Mouse (Mus musculus): Measurements from ENCODE around the gene Cox8b.
A peak's percentile ranks its signal among the peaks of the same experiment; 100 is the strongest.
"Not testable (repeated sequence)": the region's sequence is repeated elsewhere in the genome, so short reads cannot be mapped to it uniquely, and the experiment has no call there.

The Cox8b gene

DNA sequence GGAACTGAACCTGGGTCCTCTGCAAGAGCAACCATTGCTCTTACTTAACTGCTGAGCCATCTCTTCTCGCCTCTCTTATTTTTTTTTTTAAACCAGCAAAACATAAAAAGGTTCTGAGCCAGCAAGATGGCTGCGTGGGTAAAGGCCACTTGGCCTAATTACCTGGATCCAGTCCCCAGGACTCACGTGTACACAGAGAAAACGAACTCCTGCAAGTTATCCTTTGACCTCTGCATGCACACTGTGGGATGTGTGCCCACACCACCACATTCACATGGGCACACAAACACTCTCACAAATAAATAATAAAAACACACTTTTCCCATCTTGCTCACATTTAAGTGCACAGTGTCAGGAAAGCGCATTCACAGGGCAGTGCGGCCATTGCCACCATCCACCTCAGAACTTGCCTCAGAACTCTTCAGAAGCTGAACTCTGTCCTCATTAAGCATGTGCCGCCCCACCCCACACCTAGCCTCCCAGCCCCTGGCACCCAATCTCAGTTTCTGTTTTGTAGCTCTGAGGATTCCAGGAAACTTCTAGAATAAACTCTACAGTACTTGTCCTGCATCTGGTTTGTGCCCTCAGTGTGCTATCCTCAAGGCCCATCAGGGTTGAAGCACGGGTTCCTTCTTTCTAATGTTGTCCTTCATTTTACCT is 13.9 kb upstream of the Cox8b start:
- DNase-seq (ENCODE audit: low read depth, low spot score), result no peak

DNA sequence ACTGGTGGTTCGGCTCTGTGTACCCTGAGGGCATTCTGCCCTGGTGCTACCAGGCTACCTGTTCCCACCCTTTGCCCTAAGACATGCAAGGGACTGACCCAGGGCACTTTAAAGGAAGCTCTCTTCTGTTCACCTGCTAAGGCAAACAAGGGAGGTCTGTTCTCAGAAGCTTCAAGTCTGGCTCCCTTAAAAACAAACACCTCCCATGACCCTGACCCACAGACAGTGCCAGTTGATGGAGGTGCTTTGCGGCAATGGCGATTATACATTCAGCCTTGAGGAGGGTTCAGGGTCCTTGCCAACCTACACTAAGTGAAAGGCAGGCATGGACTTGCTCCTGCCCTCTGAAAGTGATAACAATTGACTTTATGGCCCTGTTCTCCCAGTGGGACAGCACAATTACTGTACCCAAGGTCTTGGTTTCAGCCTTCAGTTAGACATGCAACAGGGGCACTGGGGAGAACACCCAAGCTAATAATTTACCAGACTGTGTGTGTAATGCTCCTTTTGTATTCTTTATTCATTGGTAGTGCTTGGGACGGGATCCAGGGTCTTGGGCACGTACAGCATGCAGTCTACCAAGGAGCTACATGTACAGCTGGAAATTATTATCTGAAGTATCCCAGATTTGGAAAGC is 12.7 kb upstream of the Cox8b start:
- no peak for DNase-seq (ENCODE audit: low read depth, low spot score)

DNA sequence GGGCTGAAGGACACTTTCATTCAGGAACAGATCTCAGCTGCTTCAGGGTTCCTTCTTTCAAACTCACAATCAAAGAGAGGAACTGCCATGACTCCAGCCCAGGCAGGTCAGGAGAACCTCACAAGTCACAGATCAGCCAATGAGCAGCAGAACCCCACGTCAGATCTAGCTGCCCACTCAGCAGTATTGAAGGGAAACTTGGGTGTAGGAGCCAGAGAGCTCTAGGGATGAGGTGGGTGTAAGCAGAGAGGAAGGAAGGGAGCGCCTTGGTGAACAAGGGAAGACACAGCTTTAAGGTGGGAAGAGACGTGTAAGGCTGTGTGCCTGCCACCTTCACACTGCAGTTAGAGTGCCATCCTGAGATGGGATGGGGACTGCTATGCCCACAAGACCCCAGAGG is 12.0 kb upstream of the Cox8b start:
- DNase-seq (ENCODE audit: low read depth, low spot score), result no peak

DNA sequence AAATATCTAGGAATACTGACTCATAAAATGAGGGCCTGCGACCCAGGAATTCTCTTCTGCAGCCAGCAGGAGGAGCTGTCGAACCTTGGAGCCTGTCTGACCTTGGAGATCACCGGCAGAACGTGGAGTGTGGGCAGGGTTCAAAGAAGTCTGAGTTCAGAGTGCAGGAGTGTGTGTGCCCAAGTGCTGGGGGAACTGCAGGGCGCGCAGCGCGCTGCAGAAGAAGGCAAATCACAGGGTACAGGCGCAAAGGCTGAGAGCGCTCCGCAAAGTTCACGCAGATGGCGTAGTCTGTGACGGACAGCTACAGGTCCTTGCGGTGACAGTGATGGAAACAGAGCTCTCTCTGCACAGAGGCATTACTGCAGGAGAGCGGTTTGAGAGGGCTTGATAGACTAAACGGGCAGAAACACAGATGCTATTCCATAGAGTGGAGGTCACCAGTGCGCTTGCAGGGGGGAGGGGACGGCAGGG is 8.4 kb upstream of the Cox8b start:
- DNase-seq (ENCODE audit: low read depth, low spot score), result peak; percentile 60

DNA sequence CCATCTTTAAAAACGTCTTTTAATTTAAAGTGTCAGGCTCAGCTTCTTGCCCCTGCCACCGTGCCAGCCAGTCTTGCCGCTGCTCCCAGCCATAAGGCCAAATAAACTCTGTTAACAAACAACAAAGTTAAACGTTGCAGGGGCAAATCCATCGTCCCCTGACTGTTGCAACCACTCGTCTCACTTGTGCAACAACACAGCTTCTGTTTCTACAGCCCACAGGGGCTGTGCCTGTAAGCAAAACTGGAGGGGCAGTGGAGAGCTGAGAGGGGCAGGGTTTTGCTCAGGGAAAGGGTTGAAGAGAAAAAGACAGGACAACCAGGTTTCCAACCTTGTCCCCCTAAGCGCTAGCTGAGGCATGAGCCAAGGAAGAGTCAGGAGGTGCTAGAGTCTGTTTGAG is 7.9 kb upstream of the Cox8b start:
- DNase-seq (ENCODE audit: low read depth, low spot score), result no peak

DNA sequence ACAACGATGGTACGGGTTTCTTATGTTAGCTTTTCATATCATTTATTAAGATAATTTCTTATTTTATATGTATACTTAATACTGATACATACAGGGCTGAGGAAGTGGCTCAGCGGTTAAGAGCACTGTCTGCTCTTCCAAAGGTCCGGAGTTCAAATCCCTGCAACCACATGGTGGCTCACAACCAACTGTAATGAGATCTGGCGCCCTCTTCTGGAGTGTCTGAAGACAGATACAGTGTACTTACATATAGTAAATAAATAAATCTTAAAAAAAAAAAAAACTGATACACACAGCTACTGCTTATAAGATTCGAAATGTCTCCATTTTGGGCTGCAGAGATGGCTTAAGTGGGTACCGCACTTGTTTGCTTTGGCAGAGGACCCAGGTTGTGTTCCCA is 7.5 kb upstream of the Cox8b start:
- no peak for DNase-seq (ENCODE audit: low read depth, low spot score)

DNA sequence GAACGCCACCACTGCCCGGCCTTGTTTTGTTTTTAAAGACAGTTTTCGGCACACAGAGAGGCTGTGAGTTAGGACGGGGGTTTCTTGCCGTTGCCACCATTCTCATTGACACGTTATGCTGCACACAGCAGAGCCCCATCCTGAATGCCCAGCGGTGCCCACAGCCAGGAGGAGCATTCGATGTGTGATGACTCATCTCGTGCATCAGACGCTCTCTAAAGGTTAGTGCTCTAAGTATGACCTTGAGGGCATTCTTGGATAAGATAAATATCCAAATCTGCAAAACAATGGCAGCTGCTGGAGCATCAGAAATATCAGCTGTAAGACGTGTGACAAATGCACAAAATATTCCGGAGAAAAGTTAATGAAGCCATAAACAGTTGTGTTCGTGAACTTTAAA is 6.9 kb upstream of the Cox8b start:
- DNase-seq (ENCODE audit: low read depth, low spot score), result no peak

DNA sequence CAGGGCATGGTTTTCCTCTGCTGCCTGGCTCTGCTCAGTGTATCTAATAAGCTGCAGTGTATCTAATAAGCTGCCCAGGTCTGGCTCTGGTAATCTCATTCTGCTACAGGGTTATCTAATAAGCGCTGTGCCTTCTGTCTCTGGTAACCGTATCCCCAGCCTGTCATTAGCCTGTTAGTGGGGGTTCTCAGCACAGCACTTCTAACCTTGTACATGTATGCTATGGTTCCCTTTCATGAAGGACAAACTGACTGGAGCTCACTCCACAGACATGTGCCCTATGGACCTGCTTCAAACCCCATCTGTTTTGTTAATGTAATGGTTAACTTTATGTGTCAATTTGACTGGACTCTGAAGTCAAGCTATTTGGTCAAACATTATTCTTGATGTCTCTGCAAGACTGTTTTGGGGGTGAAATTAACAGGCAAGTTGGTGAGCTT is 5.4 kb upstream of the Cox8b start:
- no peak for DNase-seq (ENCODE audit: low read depth, low spot score)

DNA sequence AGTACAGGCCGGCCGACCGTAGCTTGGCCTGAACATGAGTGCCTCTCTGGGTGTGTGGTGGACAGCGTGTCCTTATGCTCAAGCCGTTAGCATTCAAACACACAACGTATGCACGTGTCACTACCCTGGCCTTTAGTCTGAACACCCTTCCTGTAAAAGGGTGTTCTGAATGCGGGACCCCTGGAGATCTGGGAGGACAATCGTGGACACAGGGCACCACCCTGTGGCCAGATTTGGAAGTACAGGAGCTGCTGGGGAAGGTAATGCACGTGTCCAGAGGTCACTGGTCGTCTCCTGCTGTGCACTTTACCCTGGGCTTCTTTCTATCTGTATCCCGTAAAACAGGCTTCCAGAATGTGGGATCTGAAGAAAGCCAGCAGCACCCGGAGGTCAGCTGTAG is 3.0 kb upstream of the Cox8b start:
- DNase-seq (ENCODE audit: low read depth, low spot score), result peak; percentile 66

DNA sequence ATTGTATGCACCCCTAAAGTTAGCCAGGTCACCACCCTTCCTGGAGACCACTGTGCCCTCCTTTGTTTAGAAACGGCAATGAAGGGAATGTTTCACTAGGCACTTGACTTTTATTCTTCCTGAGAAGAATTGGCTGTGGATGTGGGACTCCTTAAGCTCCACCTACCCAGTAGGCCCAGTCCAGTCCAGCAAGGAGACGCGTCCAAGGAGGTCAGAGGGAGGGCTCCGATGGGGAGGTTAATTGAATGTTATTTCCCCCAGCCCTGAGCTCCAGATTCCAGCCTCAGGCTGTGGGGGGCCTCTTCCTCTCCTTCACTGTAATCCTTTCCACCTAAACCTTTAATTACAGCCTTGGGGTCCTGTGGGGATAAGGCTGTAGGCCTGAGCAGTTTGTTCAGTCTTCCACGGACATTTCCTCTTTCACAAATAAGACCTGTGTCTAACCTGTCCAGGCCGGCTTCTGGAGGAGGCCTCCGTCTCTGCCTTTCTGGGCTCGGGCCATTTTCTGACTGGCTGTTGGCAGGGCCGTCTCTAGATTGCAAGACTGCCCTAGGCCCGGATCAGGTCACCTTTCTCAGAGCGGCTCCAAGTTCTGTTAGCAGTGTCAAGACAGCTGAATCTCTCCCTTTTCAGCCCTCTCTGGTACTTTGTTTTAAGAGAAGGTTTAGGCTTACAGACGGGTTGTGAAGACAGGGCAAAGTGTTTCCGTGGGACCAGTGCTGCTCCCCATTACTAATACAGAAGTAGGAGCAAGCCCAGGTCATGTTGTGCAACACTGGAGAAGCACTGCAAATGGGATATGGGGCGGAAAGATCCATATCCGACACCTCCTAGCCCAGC is 2.0 kb upstream of the Cox8b start:
- DNase-seq (ENCODE audit: low read depth, low spot score), result peak; percentile 70

DNA sequence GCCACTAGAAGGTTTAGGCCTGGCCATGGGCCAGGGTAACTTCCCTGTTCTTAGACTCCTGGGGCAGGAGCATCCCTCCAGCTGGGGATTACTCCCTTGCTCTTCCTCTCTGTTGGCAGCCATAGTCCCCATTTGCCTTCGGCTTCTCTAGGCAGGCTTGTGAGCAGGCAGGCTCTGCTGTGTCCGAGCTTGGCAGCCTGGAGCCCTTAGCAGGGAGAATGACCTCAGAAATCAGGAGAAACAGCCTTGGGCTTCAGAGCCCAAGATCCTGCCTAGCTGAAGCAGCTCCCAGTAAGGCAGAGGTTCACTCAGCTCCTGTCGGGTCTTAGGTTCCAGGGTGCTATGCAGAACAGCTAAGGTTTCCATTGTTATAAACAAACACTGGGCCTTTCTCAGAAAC is 1.1 kb downstream of the Cox8b start:
- no peak for DNase-seq (ENCODE audit: low read depth, low spot score)

DNA sequence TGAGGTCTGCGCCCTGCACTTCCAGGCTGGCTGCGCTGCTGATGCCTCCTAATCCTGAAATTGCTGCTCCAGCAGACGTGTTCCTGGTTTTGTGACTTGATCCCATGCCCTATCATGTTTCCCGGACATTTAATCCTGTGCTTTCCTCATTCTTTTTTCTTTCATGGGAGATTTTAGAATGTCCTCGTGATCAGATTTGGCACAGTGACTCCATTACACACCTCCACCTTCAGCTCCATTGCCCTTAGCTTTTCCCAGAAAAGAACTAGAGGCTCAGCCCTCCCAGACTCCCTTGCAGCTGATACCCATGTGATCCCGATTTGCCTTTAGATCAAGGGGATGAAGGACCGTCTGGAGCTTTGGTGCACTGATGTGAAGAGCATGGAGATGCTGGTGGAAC is 2.4 kb downstream of the Cox8b start:
- DNase-seq (ENCODE audit: low read depth, low spot score), result no peak

DNA sequence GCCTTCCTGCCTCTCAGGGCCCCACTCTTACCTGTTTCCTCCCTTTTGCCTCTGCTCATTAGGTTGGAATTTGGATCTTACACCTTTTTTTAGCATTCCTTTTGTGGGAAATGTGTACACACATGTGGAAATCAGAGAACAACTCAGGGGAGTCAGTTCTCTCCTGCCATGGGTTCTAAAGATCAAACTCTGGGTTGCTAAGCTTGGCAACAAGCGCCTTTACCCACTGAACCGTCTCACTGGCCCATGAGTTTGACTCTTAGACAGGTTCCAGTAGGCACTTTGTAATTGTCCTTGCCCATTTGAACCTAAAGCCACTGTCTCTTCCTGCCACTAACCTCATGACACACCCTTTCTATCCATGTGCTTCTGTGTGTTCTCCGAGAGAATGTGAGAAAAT is 5.6 kb downstream of the Cox8b start:
- DNase-seq (ENCODE audit: low read depth, low spot score), result no peak

DNA sequence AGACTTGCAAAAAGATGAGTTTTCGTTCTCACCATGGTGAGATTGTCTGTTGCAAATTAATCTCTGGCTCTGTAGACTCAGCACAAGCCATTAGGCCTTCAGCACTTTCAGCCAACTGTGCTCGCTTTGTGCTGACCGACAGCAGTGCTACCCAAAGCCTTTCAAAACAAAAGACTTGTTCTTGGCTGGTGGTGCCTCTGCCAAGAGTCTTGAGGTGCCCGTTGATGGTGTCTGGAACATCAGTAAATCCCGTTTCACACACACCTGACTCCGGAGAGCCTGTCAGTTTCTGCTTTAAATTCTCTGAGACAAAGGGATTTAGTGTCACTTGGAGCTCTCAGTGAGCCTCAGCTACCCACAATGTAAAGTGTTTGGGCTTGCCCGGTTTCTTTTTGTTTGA is 6.2 kb downstream of the Cox8b start:
- no peak for DNase-seq (ENCODE audit: low read depth, low spot score)

DNA sequence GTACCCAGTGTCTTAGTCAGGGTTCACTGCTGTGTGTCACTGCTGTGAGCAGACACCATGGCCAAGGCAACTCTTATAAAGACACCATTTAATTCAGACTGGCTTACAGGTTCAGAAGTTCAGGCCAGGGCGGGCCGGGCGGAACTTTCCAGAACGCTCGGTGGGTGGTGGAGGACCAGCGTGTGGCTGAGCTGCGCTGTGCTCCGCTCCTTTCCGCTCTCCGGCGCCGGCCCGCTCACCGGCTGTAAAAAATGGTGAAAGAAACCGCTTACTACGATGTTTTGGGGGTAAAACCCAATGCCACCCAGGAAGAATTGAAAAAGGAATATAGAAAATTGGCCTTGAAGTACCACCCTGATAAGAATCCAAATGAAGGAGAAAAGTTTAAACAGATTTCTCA is 9.6 kb downstream of the Cox8b start:
- DNase-seq (ENCODE audit: low read depth, low spot score), result not testable (repeated sequence)

DNA sequence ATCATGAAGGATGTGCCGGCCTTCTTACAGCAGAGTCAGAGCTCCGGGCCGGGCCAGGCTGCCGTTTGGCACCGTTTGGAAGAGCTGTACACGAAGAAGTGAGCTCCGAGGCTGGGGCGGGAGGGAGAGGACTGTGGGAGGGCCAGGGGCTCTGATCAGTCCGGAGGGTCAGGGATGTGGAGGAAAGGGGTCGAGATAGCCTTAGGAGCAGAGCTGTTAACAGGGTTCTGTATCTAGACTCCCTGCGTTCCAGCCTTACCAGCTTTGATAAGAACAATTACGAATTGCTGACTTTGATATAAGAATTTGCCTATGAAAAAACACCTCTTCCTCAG is 17.8 kb downstream of the Cox8b start:
- no peak for DNase-seq (ENCODE audit: low read depth, low spot score)

DNA sequence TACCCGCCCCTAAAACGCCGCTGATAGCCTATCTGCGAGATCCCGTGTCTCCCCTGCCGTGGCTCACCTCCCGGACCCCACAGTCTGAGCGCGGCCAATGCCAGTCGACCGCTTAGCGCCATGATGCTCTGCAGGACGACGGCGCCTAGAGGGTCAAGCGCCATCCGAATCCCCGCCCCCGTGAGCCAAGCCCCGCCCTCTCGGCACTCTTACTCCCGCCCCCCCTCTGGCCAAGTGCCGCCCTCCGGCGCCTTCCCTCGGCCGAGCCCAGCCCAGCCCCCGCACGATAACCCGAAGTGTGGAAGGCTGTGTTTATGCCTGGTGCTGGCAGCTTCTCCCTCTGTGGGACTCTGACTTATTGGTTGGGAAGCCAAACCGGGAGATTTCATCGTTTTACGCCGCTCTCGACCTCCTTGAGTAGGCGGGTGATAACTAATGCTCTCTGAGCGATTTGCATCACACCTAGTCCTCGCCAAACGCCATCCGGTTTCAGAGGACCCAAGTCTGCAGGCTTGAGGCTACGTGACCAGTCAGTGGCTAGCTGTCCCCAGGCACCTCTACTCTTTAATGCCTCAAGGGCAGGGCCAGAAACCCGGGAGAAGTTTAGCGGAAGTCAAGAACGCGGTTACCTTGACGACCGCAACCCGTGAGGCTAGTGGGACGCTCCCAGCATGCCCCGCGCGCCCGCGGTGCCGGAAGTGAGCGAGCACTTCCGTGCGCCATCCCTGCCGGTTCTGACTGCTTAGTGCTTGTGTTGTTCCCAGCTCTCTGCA is 18.4 kb downstream of the Cox8b start, which contains the start of the genes Psmd13 and Sirt3:
Psmd13 (plus strand) TSS at position 273 of the 773 bp plus-strand sequence.
Sirt3 (minus strand) TSS at position 614 of the 773 bp plus-strand sequence.
- DNase-seq (ENCODE audit: low read depth, low spot score), result peak; percentile 90

DNA sequence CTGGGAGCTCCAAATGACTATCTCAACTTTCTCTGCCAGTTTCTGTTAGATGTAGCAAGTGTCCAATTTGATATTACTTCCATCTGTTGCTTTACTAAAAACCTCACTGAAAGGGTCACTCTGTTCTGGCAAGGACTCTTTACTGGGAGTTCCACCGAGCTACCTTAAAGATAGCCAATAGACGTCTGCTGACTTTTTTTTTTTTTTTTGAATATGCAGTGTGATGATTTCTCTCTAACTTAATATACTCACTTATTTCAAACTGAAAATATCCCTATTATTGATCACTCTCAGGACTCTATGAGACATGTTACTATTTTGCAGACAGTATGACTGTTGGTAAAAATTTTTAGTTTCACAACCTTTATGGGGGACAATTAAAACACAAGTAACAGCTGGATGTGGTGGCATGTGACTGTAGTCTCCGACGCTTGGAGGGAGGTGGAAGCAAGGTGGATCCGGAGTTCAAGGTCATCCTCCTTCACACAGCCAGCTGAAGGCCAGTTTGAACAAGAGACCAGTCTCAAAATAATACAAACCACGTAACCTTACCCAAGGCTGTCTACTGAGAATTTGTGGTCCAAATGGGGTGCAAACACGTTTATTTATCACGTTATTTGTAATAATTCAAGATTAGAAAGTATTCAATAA is 19.3 kb downstream of the Cox8b start:
- no peak for DNase-seq (ENCODE audit: low read depth, low spot score)

DNA sequence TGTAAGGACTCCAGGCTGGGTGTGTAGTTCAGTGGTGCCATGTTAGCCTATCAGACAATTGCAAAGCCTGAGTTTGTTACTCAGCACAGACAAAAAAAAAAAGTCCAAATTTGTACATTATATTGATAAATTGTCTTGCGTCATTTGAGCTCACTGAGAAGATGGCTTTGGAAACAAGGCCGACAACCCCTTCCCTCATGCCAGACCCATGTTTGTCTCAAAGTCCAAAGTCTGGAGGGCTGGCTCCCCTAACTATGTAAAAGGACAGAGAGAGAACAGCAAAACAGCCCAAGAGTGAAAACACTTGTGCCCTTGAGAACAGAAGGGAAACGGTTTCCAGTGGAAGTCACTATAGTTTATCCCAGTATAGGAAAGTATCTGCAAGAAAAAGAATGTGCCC is 19.8 kb downstream of the Cox8b start:
- no peak for DNase-seq (ENCODE audit: low read depth, low spot score)

DNA sequence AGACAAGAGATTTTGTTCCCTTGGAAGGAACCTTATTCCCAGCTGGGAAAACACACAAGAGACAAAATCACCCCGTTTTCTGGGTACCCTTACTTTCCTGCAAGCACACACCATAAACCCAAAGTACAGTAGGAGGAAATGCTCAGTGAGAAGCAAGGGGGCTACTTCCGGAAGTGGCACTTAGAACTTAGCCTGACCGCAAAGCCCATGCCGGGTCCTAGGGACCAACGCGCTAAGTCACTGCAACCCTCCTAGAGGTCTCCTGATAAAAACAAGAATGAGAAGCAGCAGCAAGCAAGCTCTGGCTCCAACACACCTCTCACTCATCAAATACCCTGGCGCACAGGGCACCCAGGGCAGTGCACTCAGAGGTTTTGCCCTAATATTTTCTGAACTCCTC is 20.9 kb downstream of the Cox8b start:
- DNase-seq (ENCODE audit: low read depth, low spot score), result no peak

DNA sequence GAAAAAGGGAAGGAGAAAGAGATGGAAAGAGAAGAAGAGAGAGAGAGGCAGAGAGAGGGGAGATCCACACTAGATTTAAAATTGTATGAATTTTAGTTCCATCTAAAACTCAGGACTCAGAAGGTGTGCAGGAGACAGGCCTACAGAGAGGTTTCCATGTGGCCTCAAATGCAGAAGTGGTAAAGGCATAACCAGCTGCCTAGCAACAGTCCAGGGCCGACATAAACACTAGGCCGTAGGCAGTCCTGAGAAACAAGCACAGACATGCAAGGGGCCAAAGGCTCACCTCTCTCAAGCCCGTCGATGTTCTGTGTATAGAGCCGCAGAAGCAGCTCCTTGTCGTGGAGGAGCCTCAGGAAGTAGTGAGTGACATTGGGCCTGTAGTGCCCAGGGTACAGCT is 22.9 kb downstream of the Cox8b start:
- DNase-seq (ENCODE audit: low read depth, low spot score), result no peak

All from skeletal muscle tissue, adult 2 months (tissue).